Mouse (Mus musculus) ovary, adult 18-20 months (tissue): ENCODE measurements at regions not wholly inside any gene's neighbourhood (a gene's known extent, or its start where the extent isn't known, plus 50 kb on each side); places are given as distances from the start of the nearest gene placed in this dataset.

Experiments
- DNase-seq: peaks from one replicate; pipeline ENCODE4 v3.0.0; 2022; ENCODE audit warnings: low spot score, mixed read lengths

- DNase-seq = no peak
These were observed 117.1 kb downstream of the Csl start for GRCm38 (mm10) chr10:99642201-99642827.

DNA sequence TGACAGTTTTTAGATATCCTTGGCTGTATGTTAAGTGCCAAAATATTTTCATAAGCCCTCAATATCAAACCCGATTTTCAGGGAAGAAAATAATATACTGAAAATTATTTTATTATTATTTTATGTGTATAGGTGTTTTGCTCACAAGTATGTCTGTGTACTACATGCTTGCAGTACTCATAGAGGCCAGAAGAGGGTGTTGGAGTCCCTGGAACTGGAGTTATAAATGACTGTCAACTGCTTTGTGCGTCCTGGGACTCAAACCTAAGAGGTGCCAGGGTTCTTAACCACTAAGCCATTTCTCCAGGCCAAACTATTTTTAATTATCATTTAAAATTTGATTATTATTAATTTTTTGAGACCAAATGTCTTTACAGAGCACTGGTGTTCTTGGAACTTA is 114.5 kb downstream of the Csl start:
- no peak for DNase-seq

DNA sequence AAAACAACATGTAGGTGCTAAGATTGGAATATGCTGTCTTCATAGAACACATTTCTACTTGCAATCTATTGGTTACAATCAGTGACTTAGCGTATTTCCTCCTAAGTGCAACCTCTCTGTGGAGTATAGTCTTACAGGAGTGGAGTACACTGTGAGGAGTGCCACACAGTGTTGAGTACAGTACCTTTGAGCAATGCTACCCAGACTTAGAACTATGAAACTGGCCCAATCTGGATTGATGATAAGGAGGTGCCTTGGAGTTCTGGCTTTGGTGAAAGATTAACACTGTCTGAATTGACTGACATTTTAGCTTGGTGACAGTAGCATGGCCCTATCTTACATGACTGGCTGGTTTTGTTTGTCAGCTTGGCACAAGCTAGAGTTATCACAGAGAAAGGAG is 107.4 kb downstream of the Csl start:
- DNase-seq = no peak

- no peak for DNase-seq
These were observed 105.2 kb downstream of the Csl start for GRCm38 (mm10) chr10:99654284-99654683.

GRCm38 (mm10) chr10:99676557-99677098 is 82.8 kb downstream of the Csl start:
- DNase-seq = no peak

GRCm38 (mm10) chr10:99678096-99678495 is 81.4 kb downstream of the Csl start:
- no peak for DNase-seq

DNA sequence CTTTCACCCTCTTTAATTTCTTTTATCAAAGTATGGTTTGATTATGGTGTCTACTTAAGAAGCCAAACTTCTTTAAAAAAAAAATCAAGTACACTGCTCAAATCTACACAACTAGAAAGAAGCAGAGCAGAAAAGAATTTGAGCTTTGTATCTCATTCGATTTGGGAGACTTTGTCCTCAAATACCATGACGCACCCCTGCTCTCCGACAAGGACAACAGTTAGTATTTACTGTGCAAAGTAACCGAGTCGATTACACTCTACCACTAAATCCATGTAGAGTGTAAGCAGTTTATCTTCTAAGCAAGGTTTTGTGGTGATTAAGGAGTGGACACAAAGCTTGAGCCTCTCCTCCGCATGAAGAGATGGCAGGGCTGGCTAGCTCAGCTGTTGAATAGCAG is 79.6 kb downstream of the Csl start:
- no peak for DNase-seq

DNA sequence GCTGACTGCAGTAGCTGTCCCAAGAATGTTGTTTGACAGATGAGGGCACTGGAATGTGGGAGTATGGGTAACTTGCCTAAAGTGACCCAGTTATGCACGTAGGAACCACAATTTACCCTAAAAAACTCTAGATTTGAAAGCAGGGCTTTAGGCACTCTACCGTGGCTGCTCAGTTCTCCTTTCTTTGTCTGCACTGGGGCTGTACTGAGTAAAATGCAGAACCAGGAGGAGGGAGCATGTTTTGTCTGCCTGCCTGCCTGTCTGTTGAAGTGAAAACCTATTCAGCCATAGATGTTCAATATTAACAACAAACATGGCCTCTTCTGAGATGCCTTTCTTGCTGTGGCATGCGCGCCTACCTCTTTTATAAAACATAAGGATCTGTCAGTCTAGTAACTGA is 77.5 kb downstream of the Csl start:
- DNase-seq = no peak

- no peak for DNase-seq
These were observed 77.1 kb downstream of the Csl start for GRCm38 (mm10) chr10:99682350-99682749.

DNA sequence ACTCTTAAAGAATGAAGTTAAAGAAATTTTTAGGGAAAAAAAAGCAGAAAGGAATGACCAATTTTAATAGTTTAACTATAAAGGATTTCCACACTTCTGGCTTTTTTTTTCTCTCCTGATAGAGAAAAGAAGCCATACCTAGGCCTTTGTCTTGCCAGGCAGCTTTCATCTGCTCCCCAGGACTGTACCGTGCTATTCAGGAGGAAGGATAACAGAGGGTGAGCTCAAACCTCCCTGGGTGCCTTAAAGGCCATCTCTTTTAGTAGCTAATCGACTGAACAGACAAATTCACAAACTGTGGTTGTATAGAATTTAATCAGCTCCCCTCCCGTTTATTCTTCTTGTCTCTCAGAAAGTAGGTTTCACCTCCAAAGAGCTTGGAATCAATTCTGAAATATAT is 76.1 kb downstream of the Csl start:
- DNase-seq = no peak

GRCm38 (mm10) chr10:99685911-99686310 is 73.5 kb downstream of the Csl start:
- no peak for DNase-seq

DNA sequence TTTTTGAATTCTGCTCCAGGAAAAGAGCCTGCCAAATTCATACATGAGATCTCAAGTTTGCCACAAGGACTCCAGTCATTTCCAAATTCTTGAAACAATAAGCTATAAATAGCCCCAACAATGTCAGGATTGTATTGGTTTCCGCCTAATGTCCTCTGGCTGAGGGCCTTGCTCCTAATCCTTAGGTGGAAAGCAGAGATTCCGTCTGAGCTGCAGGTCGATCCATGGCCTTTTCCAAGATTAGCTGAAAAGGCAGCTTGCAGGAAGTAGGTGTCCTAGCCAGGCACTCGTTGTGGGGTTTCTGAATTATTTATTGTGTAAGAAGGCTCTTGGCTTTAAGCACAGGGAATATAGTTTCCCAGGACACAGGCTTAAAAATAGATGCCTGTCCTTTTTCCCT is 72.4 kb downstream of the Csl start:
- no peak for DNase-seq

DNA sequence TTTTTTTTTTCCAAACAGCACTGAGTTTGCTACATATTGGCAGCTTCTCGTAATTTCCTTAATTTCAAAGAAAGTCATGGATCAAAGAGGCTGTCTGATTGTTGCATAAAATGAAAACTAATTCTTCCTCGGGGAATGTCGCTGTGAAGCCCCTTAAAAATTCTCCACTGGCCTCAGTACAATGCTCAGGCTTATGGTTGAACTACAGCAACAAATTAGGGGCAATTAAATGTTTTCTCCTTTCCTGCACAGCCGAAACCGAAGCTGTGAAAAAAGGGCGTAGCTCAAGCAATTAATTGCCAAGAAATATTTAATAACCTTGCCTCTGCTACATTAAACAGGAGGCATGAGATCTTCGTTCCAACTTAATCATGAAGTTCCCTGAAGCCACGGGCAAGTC is 61.8 kb downstream of the Csl start:
- no peak for DNase-seq

GRCm38 (mm10) chr10:99699498-99699897 is 60.0 kb downstream of the Csl start:
- no peak for DNase-seq

DNA sequence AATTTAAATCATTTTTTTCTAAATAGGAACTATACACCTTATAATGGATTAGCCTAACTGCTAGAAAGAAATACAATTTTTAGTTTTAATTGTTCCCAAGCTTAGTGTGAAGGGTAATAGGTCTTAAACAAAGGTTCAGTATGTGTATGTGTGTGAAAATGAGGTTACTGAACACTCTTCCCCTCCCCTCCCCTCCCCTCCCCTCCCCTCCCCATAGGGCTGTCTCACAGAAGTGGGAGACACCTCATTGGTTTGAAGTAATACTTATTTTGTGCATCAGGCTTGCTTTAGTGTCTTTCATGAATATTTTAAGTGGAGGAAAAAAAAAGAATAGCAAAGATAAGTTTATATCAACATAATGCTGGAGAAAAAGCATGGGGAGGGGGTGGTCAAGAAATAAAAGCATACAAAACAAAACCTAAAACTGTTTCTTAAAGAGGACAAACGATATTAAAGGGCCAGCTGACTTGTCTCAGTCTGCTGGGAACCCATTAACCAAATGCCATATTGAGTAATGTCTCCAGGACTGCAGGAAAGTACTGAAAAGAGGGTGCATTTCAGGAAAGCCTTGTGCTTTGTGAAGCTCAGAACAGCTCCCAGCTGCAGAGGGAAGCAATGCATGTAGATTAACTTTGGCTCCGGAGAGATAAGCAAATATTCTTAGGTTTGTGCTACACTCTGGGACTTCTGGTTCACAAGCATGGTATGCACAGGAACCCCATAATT is 59.2 kb downstream of the Csl start:
- DNase-seq = no peak
